Mouse (Mus musculus) spleen, embryonic (tissue): ENCODE results near the gene Praf2.

Experiments used
- CTCF ChIA-PET: fragments of 350-600 bp; sonication (Branson Sonifier 250); formaldehyde crosslinking; loops from one replicate; lab custom pipeline; 2022; lab: Charles Lee

The Praf2 gene

DNA sequence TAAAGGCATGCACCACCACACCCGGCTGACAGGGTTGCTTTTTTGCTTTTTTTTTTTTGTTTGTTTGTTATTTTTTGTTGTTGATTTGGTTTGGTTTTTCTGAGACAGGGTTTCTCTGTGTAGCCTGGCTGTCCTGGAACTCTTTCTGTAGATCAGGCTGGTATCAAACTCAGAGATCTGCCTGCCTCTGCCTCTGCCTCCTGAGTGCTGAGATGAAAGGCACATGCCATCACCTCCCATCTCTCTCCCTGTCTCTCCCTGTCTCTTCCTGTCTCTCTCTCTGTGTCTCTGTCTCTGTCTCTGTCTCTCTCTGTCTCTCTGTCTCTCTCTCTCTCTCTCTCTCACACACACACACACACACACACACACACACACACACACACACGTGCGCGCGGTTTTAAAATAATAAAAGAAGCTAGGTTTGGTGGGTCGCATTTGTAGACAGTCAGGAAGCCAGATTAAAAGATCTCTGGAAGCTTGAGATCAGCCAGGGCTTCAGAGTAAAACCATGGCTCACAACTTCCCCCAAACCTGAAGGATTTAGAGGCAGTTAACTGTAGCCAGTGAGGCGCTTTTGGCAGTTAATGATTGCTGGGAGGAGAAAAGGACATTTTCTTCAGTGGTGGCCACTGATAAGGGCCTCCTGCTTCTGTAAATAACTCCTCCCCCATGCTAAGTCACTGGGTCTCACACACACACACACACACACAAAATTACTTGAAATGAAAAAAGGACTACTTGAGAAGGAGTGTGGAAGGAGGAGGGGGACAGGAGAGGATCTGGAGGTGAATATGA, 50.4 kb downstream of the Praf2 start:
- CTCF ChIA-PET: interaction anchor here (0.7 kb wide), 1 partner anchor 26 kb away, joined by 4 read pairs; no protein-coding TSS in a partner anchor

- CTCF ChIA-PET: no interaction called here
These were observed 51.1 kb downstream of the Praf2 start for GRCm38 (mm10) chrX:7779294-7779693.
